Comparison of ENCODE assay signal across 29 mouse cellular contexts in the genomic region with DNA sequence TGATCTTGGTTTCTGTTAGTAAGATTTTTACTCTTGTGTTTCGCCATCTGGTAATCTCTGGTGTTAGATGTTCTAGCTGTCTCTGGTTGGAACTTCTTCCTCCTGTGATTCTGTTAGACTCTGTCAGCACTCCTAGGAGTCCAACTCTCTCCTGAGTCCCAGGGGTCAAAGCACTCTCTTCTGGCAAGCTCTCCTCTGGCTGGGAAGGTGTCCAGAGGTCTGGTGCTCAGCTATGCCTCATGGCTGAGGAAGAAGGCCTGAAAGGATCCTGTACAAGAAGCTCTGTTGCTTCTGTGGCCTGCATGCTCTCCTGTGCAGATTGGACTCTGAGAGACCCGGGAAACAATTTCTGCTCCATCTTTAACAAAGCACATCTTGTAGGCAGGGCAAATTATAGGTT.
DNase-seq lines count a peak whose midpoint lies in the region; ATAC-seq and TF ChIP-seq lines count a peak whose summit lies in the region.
"Had no signal": no experiment of that assay in that cellular context is flagged by ENCODE, and none has a peak within 500 bp of the region (broad histone marks: within the 10 kb centered on the region; RNA-seq: fewer than 3 reads in every experiment).

No protein-coding gene starts in this region.

- H3K9me3 ChIP-seq in heart, embryonic 10.5 days = no peaks in the 10 kb centered on the region
- no peaks in the 10 kb centered on the region for H3K9me3 ChIP-seq in kidney, embryonic 16.5 days (ENCODE audit: low read length)
- no peaks in the 10 kb centered on the region for H3K9me3 ChIP-seq in midbrain, embryonic 14.5 days (ENCODE audit: control insufficient read depth, low read length)
- H3K9me3 ChIP-seq in intestine, postnatal 0 days (ENCODE audit: control insufficient read depth) = no peaks in the 10 kb centered on the region
- H3K9me3 ChIP-seq: embryonic facial prominence, embryonic 13.5 days; forebrain, embryonic 10.5 days; forebrain, embryonic 15.5 days; hindbrain, embryonic 13.5 days; limb, embryonic 12.5 days; liver, embryonic 15.5 days; lung, embryonic 15.5 days; midbrain, embryonic 10.5 days had no signal

- no peak overlapping the region for H3K27ac ChIP-seq in heart, adult 2 months
- no peak overlapping the region for H3K27ac ChIP-seq in heart, embryonic 10.5 days
- H3K27ac ChIP-seq in kidney, embryonic 16.5 days (ENCODE audit: low read length) = no peak overlapping the region
- no peak overlapping the region for H3K27ac ChIP-seq in midbrain, embryonic 14.5 days (replicated peaks; ENCODE audit: low read depth, low read length)
- no peak overlapping the region for H3K27ac ChIP-seq in intestine, postnatal 0 days (ENCODE audit: low read depth, low read length)
- H3K27ac ChIP-seq: embryonic facial prominence, embryonic 13.5 days; forebrain, embryonic 10.5 days; forebrain, embryonic 15.5 days; hindbrain, embryonic 13.5 days; layer of hippocampus, adult 2 months; left cerebral cortex, adult 2 months; limb, embryonic 12.5 days; liver, embryonic 15.5 days; lung, embryonic 15.5 days; midbrain, embryonic 10.5 days; stomach, postnatal 0 days had no signal

- no peaks in the 10 kb centered on the region for H3K79me2 ChIP-seq in heart, adult 2 months (replicated peaks; ENCODE audit: control insufficient read depth, insufficient read depth, low read length)

- H3K4me1 ChIP-seq in heart, adult 2 months (ENCODE audit: control insufficient read depth, insufficient read depth, low read length) = no peaks in the 10 kb centered on the region; the same call in 1 of the 2 replicates
- no peaks in the 10 kb centered on the region for H3K4me1 ChIP-seq in heart, embryonic 10.5 days
- H3K4me1 ChIP-seq in kidney, embryonic 16.5 days (ENCODE audit: insufficient read depth, low read length) = no peaks in the 10 kb centered on the region
- H3K4me1 ChIP-seq in midbrain, embryonic 14.5 days (ENCODE audit: control insufficient read depth, insufficient read depth, low read length) = no peaks in the 10 kb centered on the region
- H3K4me1 ChIP-seq in intestine, postnatal 0 days (replicated peaks; ENCODE audit: control insufficient read depth, insufficient read depth, low read length) = no peaks in the 10 kb centered on the region
- H3K4me1 ChIP-seq: embryonic facial prominence, embryonic 13.5 days; forebrain, embryonic 10.5 days; forebrain, embryonic 15.5 days; hindbrain, embryonic 13.5 days; limb, embryonic 12.5 days; liver, embryonic 15.5 days; lung, embryonic 15.5 days; midbrain, embryonic 10.5 days had no signal

- TF ChIP-seq CTCF in heart, adult 2 months (IDR thresholded peaks at IDR 0.05) = no peak
- no peak for TF ChIP-seq CTCF in intestine, postnatal 0 days (IDR thresholded peaks at IDR 0.05; ENCODE audit: low read depth)

- intact Hi-C loops in heart, adult 2 months (cut with DNase I) = no loop called here

- no peak overlapping the region for H3K9ac ChIP-seq in heart, adult 2 months (ENCODE audit: low read depth, low read length)
- no peak overlapping the region for H3K9ac ChIP-seq in kidney, embryonic 16.5 days (replicated peaks; ENCODE audit: low read length)
- H3K9ac ChIP-seq in midbrain, embryonic 14.5 days (replicated peaks; ENCODE audit: low read length) = no peak overlapping the region
- no peak overlapping the region for H3K9ac ChIP-seq in intestine, postnatal 0 days (ENCODE audit: low read depth, low read length)
- H3K9ac ChIP-seq: embryonic facial prominence, embryonic 13.5 days; forebrain, embryonic 15.5 days; hindbrain, embryonic 13.5 days; limb, embryonic 12.5 days; liver, embryonic 15.5 days; lung, embryonic 15.5 days had no signal

- H3K4me3 ChIP-seq in heart, adult 2 months = no peak overlapping the region
- no peak overlapping the region for H3K4me3 ChIP-seq in heart, embryonic 10.5 days
- H3K4me3 ChIP-seq in kidney, embryonic 16.5 days (ENCODE audit: low read length) = no peak overlapping the region
- H3K4me3 ChIP-seq in midbrain, embryonic 14.5 days (replicated peaks; ENCODE audit: low read depth, low read length) = no peak overlapping the region
- H3K4me3 ChIP-seq in intestine, postnatal 0 days (ENCODE audit: low read depth, low read length) = no peak overlapping the region
- H3K4me3 ChIP-seq: embryonic facial prominence, embryonic 13.5 days; forebrain, embryonic 10.5 days; forebrain, embryonic 15.5 days; hindbrain, embryonic 13.5 days; layer of hippocampus, adult 2 months; left cerebral cortex, adult 2 months; limb, embryonic 12.5 days; liver, embryonic 15.5 days; lung, embryonic 15.5 days; midbrain, embryonic 10.5 days had no signal

- DNase-seq in adrenal gland, postnatal 10 days = peak; percentile 14
- no peak for DNase-seq in adrenal gland, adult (ENCODE audit: inconsistent age in 2 of 2, low spot score in 1 of 2)
- peak; percentile 4 to 20 for DNase-seq in heart, adult 2 months
- DNase-seq in heart, embryonic 10.5 days (ENCODE audit: low spot score) = no peak
- DNase-seq in kidney, adult 8-10 months = peak; percentile 38 to 72
- no peak for DNase-seq in midbrain, embryonic 14.5 days
- DNase-seq: adrenal gland, postnatal 14 days; cerebellum, adult 11-12 months; cerebellum, adult 9-11 months; heart, adult 11 months; right cerebral cortex, adult 18-20 months; thymus, adult 18-20 months; thymus, postnatal 25 days had no signal

- no peak overlapping the region for H3K4me2 ChIP-seq in kidney, embryonic 16.5 days (replicated peaks; ENCODE audit: low read depth, low read length)
- no peak overlapping the region for H3K4me2 ChIP-seq in midbrain, embryonic 14.5 days (ENCODE audit: low read length)
- no peak overlapping the region for H3K4me2 ChIP-seq in intestine, postnatal 0 days (replicated peaks; ENCODE audit: low read depth)
- H3K4me2 ChIP-seq: embryonic facial prominence, embryonic 13.5 days; forebrain, embryonic 15.5 days; hindbrain, embryonic 13.5 days; limb, embryonic 12.5 days; liver, embryonic 15.5 days; lung, embryonic 15.5 days had no signal

- no peak for ATAC-seq in kidney, embryonic 16.5 days (ENCODE audit: low FRiP score, low TSS enrichment)
- no peak for ATAC-seq in midbrain, embryonic 14.5 days (ENCODE audit: low FRiP score, low TSS enrichment)
- no peak for ATAC-seq in intestine, postnatal 0 days
- ATAC-seq: forebrain, embryonic 15.5 days; intestine, embryonic 16.5 days; midbrain, embryonic 16.5 days had no signal

- TF ChIP-seq EP300 in heart, adult 2 months (IDR thresholded peaks at IDR 0.05; ENCODE audit: insufficient read depth, low read depth, low read length) = no peak

- H3K36me3 ChIP-seq in heart, adult 2 months (ENCODE audit: control insufficient read depth, insufficient read depth, low read length) = no peaks in the 10 kb centered on the region
- H3K36me3 ChIP-seq in heart, embryonic 10.5 days = no peaks in the 10 kb centered on the region
- H3K36me3 ChIP-seq in kidney, embryonic 16.5 days (ENCODE audit: insufficient read depth, low read length) = no peaks in the 10 kb centered on the region
- no peaks in the 10 kb centered on the region for H3K36me3 ChIP-seq in midbrain, embryonic 14.5 days (ENCODE audit: control insufficient read depth, insufficient read depth, low read length)
- H3K36me3 ChIP-seq in intestine, postnatal 0 days (ENCODE audit: control insufficient read depth, insufficient read depth) = no peaks in the 10 kb centered on the region
- H3K36me3 ChIP-seq: embryonic facial prominence, embryonic 13.5 days; forebrain, embryonic 10.5 days; forebrain, embryonic 15.5 days; hindbrain, embryonic 13.5 days; limb, embryonic 12.5 days; liver, embryonic 15.5 days; lung, embryonic 15.5 days; midbrain, embryonic 10.5 days had no signal

- 71% methylated on average over 2 of the region's 2 CpGs for WGBS in heart, adult 2 months
- WGBS in heart, embryonic 10.5 days = 82% methylated on average over 2 of the region's 2 CpGs
- 93% methylated on average over 2 of the region's 2 CpGs for WGBS in kidney, embryonic 16.5 days
- 90% methylated on average over 2 of the region's 2 CpGs for WGBS in midbrain, embryonic 14.5 days
- WGBS in intestine, postnatal 0 days = 75% methylated on average over 2 of the region's 2 CpGs

- no peaks in the 10 kb centered on the region for H3K27me3 ChIP-seq in heart, adult 2 months (ENCODE audit: control insufficient read depth, insufficient read depth, low read length)
- no peaks in the 10 kb centered on the region for H3K27me3 ChIP-seq in heart, embryonic 10.5 days (ENCODE audit: insufficient read depth, poor library complexity, severe bottlenecking)
- no peaks in the 10 kb centered on the region for H3K27me3 ChIP-seq in kidney, embryonic 16.5 days (ENCODE audit: insufficient read depth, low read length)
- no peaks in the 10 kb centered on the region for H3K27me3 ChIP-seq in midbrain, embryonic 14.5 days (ENCODE audit: control insufficient read depth, insufficient read depth, low read length)
- no peaks in the 10 kb centered on the region for H3K27me3 ChIP-seq in intestine, postnatal 0 days (replicated peaks; ENCODE audit: control insufficient read depth, insufficient read depth, low read length)
- H3K27me3 ChIP-seq: CH12.LX; embryonic facial prominence, embryonic 13.5 days; forebrain, embryonic 15.5 days; hindbrain, embryonic 13.5 days; limb, embryonic 12.5 days; liver, embryonic 15.5 days; lung, embryonic 15.5 days had no signal

- TF ChIP-seq POLR2A in heart, adult 2 months (IDR thresholded peaks at IDR 0.05; ENCODE audit: insufficient read depth, low read depth, low read length) = no peak

Comparison
In these comparisons a context has a peak if more than half of its experiments do, and no peak if none do; other contexts are left out.
1. DNase-seq: peak in adrenal gland, postnatal 10 days (single experiment), heart, adult 2 months (2 of 2) and kidney, adult 8-10 months (2 of 2); none in adrenal gland, adult (0 of 2), heart, embryonic 10.5 days (single experiment) and midbrain, embryonic 14.5 days (single experiment).